Mouse (Mus musculus) stomach, postnatal 0 days (tissue): ENCODE data around the gene Srsf1. TPM values are rescaled to one million over a fixed set of nuclear protein-coding genes. Genes with fewer than 3 reads are reported as not detected.
"Not testable (repeated sequence)": the region's sequence is repeated elsewhere in the genome, so short reads cannot be mapped to it uniquely, and the experiment has no call there.

Experiments
- ATAC-seq: fragments of 200-750 bp; cut with Nextera tagmentation; 2 replicates; pipeline ENCODE4 v1.8.0; 2017; ENCODE audit not compliant: low FRiP score, low TSS enrichment
- DNase-seq: peaks from one replicate; pipeline ENCODE4 v3.0.0-alpha.2; 2016; ENCODE audit warnings: low spot score
- H3K27ac ChIP-seq: fragments of 300-500 bp; sonication (generic); replicated peaks from 2 replicates; pipeline ENCODE4 v1.5.1; 2014; ENCODE audit warnings: mild to moderate bottlenecking, control low read depth
- H3K27me3 ChIP-seq: fragments of 300-500 bp; sonication (generic); 2 replicates; pipeline ENCODE4 v1.6.1; 2014; ENCODE audit warnings: low read length; ENCODE audit not compliant: control insufficient read depth, insufficient read depth
- H3K36me3 ChIP-seq: fragments of 300-500 bp; sonication (generic); 2 replicates; pipeline ENCODE4 v1.6.1; 2014; ENCODE audit warnings: low read length, mixed read lengths; ENCODE audit not compliant: control insufficient read depth, insufficient read depth
- H3K4me1 ChIP-seq: fragments of 300-500 bp; sonication (generic); replicated peaks from 2 replicates; pipeline ENCODE4 v1.6.1; 2014; ENCODE audit warnings: antibody characterized with exemption; ENCODE audit not compliant: control insufficient read depth, insufficient read depth
- H3K4me2 ChIP-seq: fragments of 300-500 bp; sonication (generic); replicated peaks from 2 replicates; pipeline ENCODE4 v1.6.1; 2014; ENCODE audit warnings: low read depth, mild to moderate bottlenecking, control low read depth, moderate library complexity
- H3K4me3 ChIP-seq: fragments of 300-500 bp; sonication (generic); 2 replicates; pipeline ENCODE4 v1.5.1; 2014; ENCODE audit warnings: low read depth, low read length, control low read depth
- H3K9ac ChIP-seq: fragments of 300-500 bp; sonication (generic); 2 replicates; pipeline ENCODE4 v1.6.1; 2014; ENCODE audit warnings: mild to moderate bottlenecking, low read length, control low read depth, mixed read lengths
- H3K9me3 ChIP-seq: fragments of 300-500 bp; sonication (generic); 2 replicates; pipeline ENCODE4 v1.6.1; 2016; ENCODE audit warnings: low read length; ENCODE audit not compliant: control insufficient read depth
- CTCF ChIP-seq: IDR thresholded peaks from 2 replicates; pipeline ENCODE4 v1.5.1; 2016; ENCODE audit warnings: antibody characterized with exemption, low read depth, mild to moderate bottlenecking, moderate library complexity
- EP300 ChIP-seq: optimal IDR thresholded peaks from 2 replicates; pipeline ENCODE3; 2016; ENCODE audit warnings: antibody characterized with exemption
- WGBS: fragments of 180-500 bp; shearing (Covaris S2); extraction: QIAGEN DNeasy Blood & Tissue Kit; methylation state at CpG from one replicate; pipeline ENCODE4 v1.1.7; 2014; 5-methylcytosine and 5-hydroxymethylcytosine counted together
- polyA plus RNA-seq: library from polyadenylated mRNA; unstranded; fragments of >200 nt; fragmentation: Nextera tagmentation; extraction: Ambion mirVana; gene quantifications from 2 replicates; pipeline ENCODE4 v1.2.1, GENCODE M21; 2015

The Srsf1 gene
- polyA plus RNA-seq, 1 experiment from 2014 or later: 97.5 TPM

- WGBS: 82% methylated on average over 7 of the region's 7 CpGs
- H3K36me3 ChIP-seq: no peaks in the 10 kb centered on the region
- ATAC-seq: no peak
These were observed 11.2 kb upstream of the Srsf1 start for GRCm38 (mm10) chr11:88035970-88036369.

GRCm38 (mm10) chr11:88036761-88037251 lies 10.4 kb upstream of the Srsf1 start:
- Histone ChIP-seq H3K27ac (no peak overlapping the region), H3K27me3 (no peaks in the 10 kb centered on the region), H3K4me2 (no peak overlapping the region), H3K9me3 (no peaks in the 10 kb centered on the region), H3K36me3 (no peaks in the 10 kb centered on the region), H3K9ac (no peak overlapping the region), H3K4me1 (no peaks in the 10 kb centered on the region), H3K4me3 (no peak overlapping the region)
- DNase-seq (no peak), ATAC-seq (no peak)
- WGBS: 76% methylated on average over 10 of the region's 10 CpGs
- TF ChIP-seq EP300 (no peak), CTCF (no peak)

More at GRCm38 (mm10) chr11:88035970-88036369, 11.2 kb upstream of the Srsf1 start:
- DNase-seq: no peak
- Histone ChIP-seq H3K9me3 (no peaks in the 10 kb centered on the region), H3K27me3 (no peaks in the 10 kb centered on the region), H3K4me3 (no peak overlapping the region), H3K27ac (no peak overlapping the region), H3K9ac (no peak overlapping the region), H3K4me2 (no peak overlapping the region), H3K4me1 (no peaks in the 10 kb centered on the region)
- TF ChIP-seq EP300 (no peak), CTCF (no peak)

DNA sequence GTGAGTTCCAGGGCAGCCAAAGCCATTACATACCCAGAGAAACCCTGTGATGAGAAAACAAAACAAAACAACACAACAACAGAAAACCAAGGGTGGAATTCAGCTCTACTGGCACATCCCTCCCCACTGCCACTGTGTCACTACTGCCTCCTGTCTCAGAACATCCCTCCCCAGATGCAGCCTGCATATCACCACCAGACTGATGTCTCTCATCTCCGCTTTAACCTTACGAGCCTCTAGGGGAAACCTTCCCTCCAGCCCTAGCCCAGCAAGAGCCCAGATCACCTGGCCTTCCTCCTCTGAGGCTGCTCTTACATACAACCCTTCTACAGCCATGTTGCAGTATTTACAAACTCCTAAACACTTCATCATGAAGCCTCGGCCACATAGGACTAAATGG lies 9.8 kb upstream of the Srsf1 start:
- TF ChIP-seq CTCF (no peak), EP300 (no peak)
- H3K4me1 ChIP-seq: no peaks in the 10 kb centered on the region
- no peak overlapping the region for H3K4me3 ChIP-seq
- H3K4me2 ChIP-seq: no peak overlapping the region
- H3K27me3 ChIP-seq: no peaks in the 10 kb centered on the region
- DNase-seq (no peak), ATAC-seq (no peak)
- 80% methylated on average over 3 of the region's 3 CpGs for WGBS
- no peak overlapping the region for H3K27ac ChIP-seq
- no peaks in the 10 kb centered on the region for H3K36me3 ChIP-seq
- no peak overlapping the region for H3K9ac ChIP-seq
- H3K9me3 ChIP-seq: no peaks in the 10 kb centered on the region

DNA sequence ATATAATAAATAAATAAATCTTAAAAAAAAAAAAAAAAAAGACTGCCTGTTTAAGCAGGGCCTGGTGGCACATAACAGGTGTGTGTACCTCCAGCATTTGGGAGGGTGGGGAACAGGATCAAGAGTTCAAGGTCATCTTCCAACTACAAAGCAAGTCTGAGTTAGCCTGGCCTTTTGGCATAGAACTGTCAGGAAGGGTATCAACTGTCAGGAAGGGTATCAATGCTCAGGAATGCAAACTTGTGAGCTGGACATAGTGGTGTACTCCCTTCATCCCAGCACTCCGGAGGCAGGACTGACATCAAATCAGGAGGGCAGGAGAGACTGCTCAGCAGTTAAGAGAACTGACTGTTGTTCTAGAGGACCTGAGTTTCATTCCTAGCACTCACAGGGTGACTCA lies 8.1 kb upstream of the Srsf1 start:
- Histone ChIP-seq H3K9me3 (no peaks in the 10 kb centered on the region), H3K27ac (no peak overlapping the region), H3K4me1 (no peaks in the 10 kb centered on the region), H3K27me3 (no peaks in the 10 kb centered on the region), H3K4me2 (no peak overlapping the region), H3K4me3 (no peak overlapping the region), H3K9ac (no peak overlapping the region), H3K36me3 (no peaks in the 10 kb centered on the region)
- TF ChIP-seq EP300 (no peak), CTCF (no peak)
- WGBS: 89% methylated on average over 1 of the region's 1 CpGs
- no peak for ATAC-seq
- no peak for DNase-seq

- TF ChIP-seq EP300: no peak
- TF ChIP-seq CTCF: no peak
- no peaks in the 10 kb centered on the region for H3K4me1 ChIP-seq
- H3K9ac ChIP-seq: no peak overlapping the region
- H3K36me3 ChIP-seq: no peaks in the 10 kb centered on the region
- no peak for ATAC-seq
- H3K4me3 ChIP-seq: no peak overlapping the region
- DNase-seq: no peak
- H3K4me2 ChIP-seq: no peak overlapping the region
- no peaks in the 10 kb centered on the region for H3K9me3 ChIP-seq
- H3K27me3 ChIP-seq: no peaks in the 10 kb centered on the region
- H3K27ac ChIP-seq: no peak overlapping the region
These were observed 2.9 kb upstream of the Srsf1 start for GRCm38 (mm10) chr11:88044314-88044713.

DNA sequence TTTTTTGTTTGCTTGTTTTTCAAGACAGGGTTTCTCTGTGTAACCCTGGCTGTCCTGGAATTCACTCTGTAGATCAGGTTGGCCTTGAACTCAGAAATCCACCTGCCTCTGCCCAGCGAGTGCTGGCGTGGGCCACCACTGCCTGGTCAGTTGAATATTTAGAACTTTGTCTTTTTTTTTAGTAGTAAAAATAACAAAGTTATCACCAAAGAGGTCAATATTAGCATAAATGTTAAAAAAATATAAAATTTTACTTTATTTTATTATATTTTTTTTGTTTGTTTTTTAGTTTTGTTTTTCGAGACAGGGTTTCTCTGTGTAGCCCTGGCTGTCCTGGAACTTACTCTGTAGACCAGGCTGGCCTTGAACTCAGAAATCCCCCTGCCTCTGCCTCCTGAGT lies 2.0 kb upstream of the Srsf1 start:
- H3K27ac ChIP-seq, H3K4me2 ChIP-seq, H3K4me1 ChIP-seq, H3K9ac ChIP-seq, DNase-seq, H3K9me3 ChIP-seq, H3K36me3 ChIP-seq, H3K27me3 ChIP-seq, ATAC-seq, H3K4me3 ChIP-seq: not testable (repeated sequence)
- 95% methylated on average over 3 of the region's 3 CpGs for WGBS
